Mouse (Mus musculus): ENCODE measurements at regions not wholly inside any gene's neighbourhood (a gene's known extent, or its start where the extent isn't known, plus 50 kb on each side); places are given as distances from the start of the nearest gene placed in this dataset.

- no peak for DNase-seq (ENCODE audit: extremely low spot score, low read depth, low spot score)
Observed at GRCm38 (mm10) chr14:71910936-71911335, 580.7 kb downstream of the Gm9195 start.

- no peak for DNase-seq (ENCODE audit: extremely low spot score, low read depth, low spot score)
Observed at GRCm38 (mm10) chr14:71895468-71895867, 596.2 kb downstream of the Gm9195 start.

- no peak for DNase-seq (ENCODE audit: extremely low spot score, low read depth, low spot score)
Observed at GRCm38 (mm10) chr14:71894811-71895210, 596.8 kb downstream of the Gm9195 start.

GRCm38 (mm10) chr14:71893361-71893760 lies 598.3 kb downstream of the Gm9195 start:
- DNase-seq (ENCODE audit: extremely low spot score, low read depth, low spot score): peak; percentile 16

- no peak for DNase-seq (ENCODE audit: extremely low spot score, low read depth, low spot score)
Observed at GRCm38 (mm10) chr14:71891667-71892066, 600.0 kb downstream of the Gm9195 start.

- DNase-seq (ENCODE audit: extremely low spot score, low read depth, low spot score): no peak
Observed at GRCm38 (mm10) chr14:71882871-71883270, 608.8 kb downstream of the Gm9195 start.

- DNase-seq (ENCODE audit: extremely low spot score, low read depth, low spot score): no peak
Observed at GRCm38 (mm10) chr14:71845546-71845945, 646.1 kb downstream of the Gm9195 start.

- DNase-seq (ENCODE audit: extremely low spot score, low read depth, low spot score): no peak
Observed at GRCm38 (mm10) chr14:71808863-71809487, 682.7 kb downstream of the Gm9195 start.

- DNase-seq (ENCODE audit: extremely low spot score, low read depth, low spot score): no peak
Observed at GRCm38 (mm10) chr14:71805624-71806023, 686.0 kb downstream of the Gm9195 start.

- no peak for DNase-seq (ENCODE audit: extremely low spot score, low read depth, low spot score)
Observed at GRCm38 (mm10) chr14:71799861-71800260, 691.8 kb downstream of the Gm9195 start.

- DNase-seq (ENCODE audit: extremely low spot score, low read depth, low spot score): no peak
Observed at GRCm38 (mm10) chr14:71795713-71796112, 695.9 kb downstream of the Gm9195 start.

- no peak for DNase-seq (ENCODE audit: extremely low spot score, low read depth, low spot score)
Observed at GRCm38 (mm10) chr14:71776990-71777525, 714.6 kb downstream of the Gm9195 start.

- no peak for DNase-seq (ENCODE audit: extremely low spot score, low read depth, low spot score)
Observed at GRCm38 (mm10) chr14:71766856-71767255, 724.8 kb downstream of the Gm9195 start.

- no peak for DNase-seq (ENCODE audit: extremely low spot score, low read depth, low spot score)
Observed at GRCm38 (mm10) chr14:71728542-71728941, 763.1 kb downstream of the Gm9195 start.

GRCm38 (mm10) chr14:71723526-71723925 lies 768.1 kb downstream of the Gm9195 start:
- DNase-seq (ENCODE audit: extremely low spot score, low read depth, low spot score): no peak

GRCm38 (mm10) chr14:71709528-71710289 lies 781.9 kb downstream of the Gm9195 start:
- no peak for DNase-seq (ENCODE audit: extremely low spot score, low read depth, low spot score)

GRCm38 (mm10) chr14:71692752-71693437 lies 798.7 kb downstream of the Gm9195 start:
- DNase-seq (ENCODE audit: extremely low spot score, low read depth, low spot score): no peak

- DNase-seq (ENCODE audit: extremely low spot score, low read depth, low spot score): no peak
Observed at GRCm38 (mm10) chr14:71674564-71674963, 817.1 kb downstream of the Gm9195 start.

GRCm38 (mm10) chr14:71673837-71674236 lies 817.8 kb downstream of the Gm9195 start:
- no peak for DNase-seq (ENCODE audit: extremely low spot score, low read depth, low spot score)

GRCm38 (mm10) chr14:71672481-71672880 lies 819.2 kb downstream of the Gm9195 start:
- no peak for DNase-seq (ENCODE audit: extremely low spot score, low read depth, low spot score)

- no peak for DNase-seq (ENCODE audit: extremely low spot score, low read depth, low spot score)
Observed at GRCm38 (mm10) chr14:71671994-71672393, 819.6 kb downstream of the Gm9195 start.

- no peak for DNase-seq (ENCODE audit: extremely low spot score, low read depth, low spot score)
Observed at GRCm38 (mm10) chr14:71670435-71670834, 821.2 kb downstream of the Gm9195 start.

Data from hindlimb bud, embryonic 11.5 days (tissue).